Mouse (Mus musculus) left cerebral cortex, postnatal 36 days (tissue): ENCODE measurements around the gene Olfr389. TPM values are rescaled to one million over a fixed set of nuclear protein-coding genes. Genes with fewer than 3 reads are reported as not detected.

Experiments used
- DNase-seq, 2 experiments: peaks; one replicate each; pipeline ENCODE4 v3.0.0; 2021 to 2022; ENCODE audit warnings: low spot score in 2 of 2, mixed read lengths in 1 of 2
- intact Hi-C: fragments of 180-260 bp; cut with DNase I; formaldehyde crosslinking; loops from one replicate; pipeline ENCODE4 v1.15.1; 2025
- total RNA-seq, 2 experiments: library from RNA; stranded (reverse); gene quantifications; 2 replicates each; pipeline ENCODE4 v1.2.3; 2021

The Olfr389 gene
- not detected for total RNA-seq

DNA sequence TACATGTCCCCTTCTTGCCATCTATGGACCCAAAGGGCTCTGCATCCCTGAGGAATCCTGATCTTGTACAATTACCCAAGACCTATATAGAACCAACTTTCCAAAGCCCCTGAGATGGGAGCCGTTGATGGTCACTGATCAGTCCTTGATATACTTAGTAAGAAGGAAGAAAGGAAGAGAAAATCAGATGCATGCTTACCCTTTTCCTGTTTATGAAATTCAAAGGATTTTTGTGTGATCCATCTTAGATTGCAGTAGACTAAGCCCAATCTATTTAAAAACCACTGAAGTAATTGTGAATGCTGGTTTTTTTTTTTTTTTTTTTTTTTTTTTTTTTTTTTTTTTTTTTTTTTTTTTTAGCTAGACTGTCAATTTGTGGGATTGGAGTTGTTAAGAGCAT, at the start of gene Olfr389:
Gene Olfr389, minus strand, starts transcription at position 101 of the 400 bp plus-strand sequence.
- no peak for DNase-seq
- intact Hi-C loops, result no loop called here

GRCm38 (mm10) chr11:73816949-73817348, 36.4 kb upstream of the Olfr389 start, which contains the start of gene Olfr392:
TSS of gene Olfr392 (minus strand) at chr11:73817049.
- intact Hi-C loops, result no loop called here
- DNase-seq, result no peak

DNA sequence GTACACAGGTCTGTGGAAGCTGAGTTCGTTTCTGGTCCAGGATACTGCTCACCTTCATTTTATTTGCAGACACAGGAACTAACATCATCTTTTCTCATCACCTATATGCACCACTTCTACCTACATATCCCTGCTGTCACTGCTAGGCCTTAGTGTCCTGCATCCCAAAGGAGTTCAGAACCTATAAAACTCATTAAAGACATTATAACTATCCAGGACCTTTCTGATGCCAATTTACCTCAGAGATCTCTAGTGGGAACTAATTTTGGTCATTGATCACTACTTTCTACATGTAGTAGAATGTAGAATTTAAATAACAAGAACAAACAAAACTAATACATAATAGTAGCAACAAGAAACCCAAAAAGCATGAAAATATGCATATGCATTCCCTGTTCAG, 22.4 kb upstream of the Olfr389 start, which contains the start of gene Olfr391-ps:
Gene Olfr391-ps, minus strand, starts transcription at position 101 of the 400 bp plus-strand sequence.
- no peak for DNase-seq
- intact Hi-C loops, result no loop called here

GRCm38 (mm10) chr11:73782664-73783063, 2.2 kb upstream of the Olfr389 start, which contains the start of gene Olfr390:
TSS of gene Olfr390 (plus strand) at chr11:73782964.
- intact Hi-C loops, result no loop called here

DNA sequence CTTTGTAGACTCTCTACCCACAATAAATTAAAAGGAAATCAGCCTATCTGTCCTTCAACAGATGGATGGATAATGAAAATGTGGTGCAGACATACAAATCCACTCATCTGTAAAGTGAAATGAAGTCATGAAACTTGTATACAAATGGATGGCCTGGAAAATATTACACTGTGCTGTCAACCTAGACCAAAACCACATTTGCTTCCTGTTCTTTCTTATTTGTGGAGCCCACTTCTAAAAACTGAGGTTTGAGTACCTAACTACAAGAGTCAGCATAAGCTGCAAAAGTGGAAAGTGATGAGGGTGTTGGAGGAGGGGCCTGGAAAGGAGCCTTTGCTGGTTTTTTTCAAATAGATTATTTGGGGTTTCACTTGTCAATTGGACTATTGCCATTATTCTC, 21.4 kb downstream of the Olfr389 start:
- no peak for DNase-seq
- intact Hi-C loops, result no loop called here

More at GRCm38 (mm10) chr11:73782664-73783063, 2.2 kb upstream of the Olfr389 start, which contains the start of gene Olfr390:
- DNase-seq, result no peak

Other genes with a start within 250 kb of the Olfr389 start
- not detected for gene Olfr385, start 187.7 kb downstream of the Olfr389 start, total RNA-seq
- gene Olfr384, start 182.1 kb downstream of the Olfr389 start, total RNA-seq, result not detected
- not detected for gene Zfp735, start 91.9 kb downstream of the Olfr389 start, total RNA-seq
- gene Olfr390, start 2.3 kb upstream of the Olfr389 start, total RNA-seq, result not detected
- gene Olfr391-ps, start 22.3 kb upstream of the Olfr389 start, total RNA-seq, result not detected
- not detected for gene Olfr392, start 36.3 kb upstream of the Olfr389 start, total RNA-seq
- gene Olfr393, start 70.7 kb upstream of the Olfr389 start, total RNA-seq, result not detected
- not detected for gene Olfr394, start 110.1 kb upstream of the Olfr389 start, total RNA-seq
- not detected for gene Olfr395, start 128.6 kb upstream of the Olfr389 start, total RNA-seq
- gene Olfr23, start 156.0 kb upstream of the Olfr389 start, total RNA-seq, result not detected
- not detected for gene Olfr397, start 180.1 kb upstream of the Olfr389 start, total RNA-seq
- not detected for gene Olfr398, start 209.7 kb upstream of the Olfr389 start, total RNA-seq